Mouse (Mus musculus): Measurements from ENCODE around the gene Lmod3.

Gene Lmod3

DNA sequence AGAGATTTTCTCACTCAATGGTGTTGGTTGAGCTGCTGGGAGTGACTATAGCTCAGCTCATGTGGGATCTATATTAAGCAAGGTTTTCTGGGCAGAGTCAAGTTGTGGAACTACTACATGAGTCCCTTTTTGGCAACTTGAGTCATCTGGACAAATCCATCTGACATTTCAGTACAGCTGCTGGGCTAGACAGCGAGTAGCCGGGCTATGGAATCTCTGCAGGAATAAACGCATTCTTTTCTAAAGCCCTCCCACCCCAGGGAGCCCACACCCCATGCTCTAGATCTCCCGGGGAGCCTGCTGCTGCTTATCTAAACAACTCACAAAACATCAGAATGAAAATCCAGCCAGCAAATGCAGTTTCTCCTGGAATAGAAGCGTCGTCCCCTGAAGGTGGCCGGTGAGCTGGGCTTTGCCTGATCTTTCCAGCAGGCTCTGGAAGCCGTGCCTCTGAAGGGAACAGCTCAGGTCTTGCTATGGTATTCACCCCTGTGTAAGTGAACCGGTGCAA is at the start of gene Lmod3:
Gene Lmod3 (minus strand): TSS at position 49 of the 511 bp plus-strand sequence.
- DNase-seq (ENCODE audit: low read depth in 2 of 2, low spot score in 2 of 2): no peak

GRCm38 (mm10) chr6:97302303-97302702 is 49.7 kb upstream of the Lmod3 start:
- no peak for DNase-seq (ENCODE audit: low read depth in 2 of 2, low spot score in 2 of 2)

GRCm38 (mm10) chr6:97300659-97301058 is 48.1 kb upstream of the Lmod3 start:
- no peak for DNase-seq (ENCODE audit: low read depth in 2 of 2, low spot score in 2 of 2)

DNA sequence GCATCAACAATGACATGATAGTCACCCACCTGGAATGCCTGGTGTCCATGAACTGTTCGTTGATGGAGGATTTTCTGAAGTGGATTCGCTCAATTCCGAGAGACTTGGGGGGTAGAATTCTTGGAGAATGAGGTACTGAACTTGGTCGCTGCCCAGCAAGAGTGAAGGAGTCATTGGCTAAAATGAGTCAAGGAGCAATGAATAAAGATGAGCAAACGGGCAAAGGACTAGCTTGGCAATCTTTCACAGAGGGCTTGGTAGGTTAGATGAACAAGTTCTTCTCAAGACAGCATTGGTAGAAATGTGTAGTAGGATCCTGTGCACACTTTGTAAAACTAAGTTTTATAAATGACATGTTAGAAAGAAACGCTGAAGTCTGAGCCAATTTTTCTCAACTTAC is 47.6 kb upstream of the Lmod3 start:
- no peak for DNase-seq (ENCODE audit: low read depth in 2 of 2, low spot score in 2 of 2)

DNA sequence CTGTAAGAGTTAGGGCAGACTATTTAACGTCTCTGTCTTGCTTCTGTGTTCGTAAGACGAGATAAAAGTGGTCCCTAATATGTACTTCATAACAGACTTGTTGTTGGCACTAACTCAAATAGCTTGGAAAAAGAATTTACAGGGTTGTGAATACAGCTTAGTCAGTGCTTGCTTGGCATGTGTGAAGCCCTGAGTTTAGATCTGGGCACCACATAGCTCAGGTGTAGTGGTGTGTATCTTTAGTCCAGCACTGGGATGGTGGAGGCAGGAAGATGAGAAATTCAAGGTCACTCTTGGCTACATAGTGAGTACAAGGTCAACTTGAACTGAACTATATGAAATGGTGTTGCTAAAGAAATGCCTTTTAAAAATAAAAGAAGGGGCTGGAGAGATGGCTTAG is 44.6 kb upstream of the Lmod3 start:
- DNase-seq (ENCODE audit: low read depth in 2 of 2, low spot score in 2 of 2): no peak

DNA sequence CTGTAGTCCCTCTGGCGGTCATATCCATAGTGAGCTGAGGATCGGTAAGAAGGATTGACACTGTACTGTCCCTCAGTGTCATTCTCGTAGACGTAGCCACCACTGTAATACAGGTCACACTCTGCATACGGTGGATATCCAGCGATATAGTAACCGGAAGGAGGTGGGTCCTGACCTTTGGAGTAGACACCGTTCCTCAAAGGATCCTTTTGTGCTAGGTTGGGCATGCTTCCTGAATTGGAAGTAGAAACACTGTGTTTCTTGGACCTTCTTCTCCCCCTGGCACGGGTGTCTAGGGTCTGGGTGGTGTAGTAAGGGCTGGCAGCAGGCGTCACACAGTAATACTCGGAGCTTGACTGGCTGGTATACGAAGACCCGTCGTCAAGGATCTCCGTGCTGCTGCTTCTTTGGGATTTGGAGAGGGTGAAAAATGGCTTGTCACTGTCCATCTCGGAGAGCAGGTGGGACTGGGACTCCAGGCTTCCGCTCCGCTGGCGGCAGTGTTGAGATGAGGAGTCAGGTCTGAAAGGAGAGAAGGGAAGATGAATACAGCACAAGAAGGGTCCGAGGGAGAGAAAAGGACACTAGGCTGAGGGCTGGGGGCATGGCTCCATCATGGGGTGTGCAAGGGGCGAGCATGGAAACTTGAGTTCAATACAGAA is 43.4 kb upstream of the Lmod3 start:
- no peak for DNase-seq (ENCODE audit: low read depth in 2 of 2, low spot score in 2 of 2)

DNA sequence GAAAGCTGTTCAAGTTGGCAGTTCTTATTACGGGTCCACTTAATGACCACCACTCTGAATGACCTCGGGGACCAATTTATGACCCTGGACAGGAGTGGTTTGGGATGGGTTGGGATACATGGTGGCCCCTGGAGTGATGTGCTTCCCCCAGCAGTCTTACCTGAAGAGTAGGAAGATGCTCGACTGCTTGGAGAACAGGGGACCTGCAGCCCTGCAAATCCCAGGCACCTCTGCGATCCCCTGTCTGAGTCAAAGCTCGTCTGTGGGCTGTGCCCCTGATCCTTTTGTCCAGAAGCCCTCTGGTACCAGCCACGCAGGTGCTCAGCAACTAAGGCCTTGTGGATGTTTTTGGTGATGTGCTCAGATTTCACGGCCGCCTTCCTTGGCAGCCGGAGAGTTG is 42.9 kb upstream of the Lmod3 start:
- DNase-seq (ENCODE audit: low read depth in 2 of 2, low spot score in 2 of 2): no peak

- DNase-seq (ENCODE audit: low read depth in 2 of 2, low spot score in 2 of 2): peak; percentile 23 to 44
These were observed 41.4 kb upstream of the Lmod3 start for GRCm38 (mm10) chr6:97293667-97294569.

DNA sequence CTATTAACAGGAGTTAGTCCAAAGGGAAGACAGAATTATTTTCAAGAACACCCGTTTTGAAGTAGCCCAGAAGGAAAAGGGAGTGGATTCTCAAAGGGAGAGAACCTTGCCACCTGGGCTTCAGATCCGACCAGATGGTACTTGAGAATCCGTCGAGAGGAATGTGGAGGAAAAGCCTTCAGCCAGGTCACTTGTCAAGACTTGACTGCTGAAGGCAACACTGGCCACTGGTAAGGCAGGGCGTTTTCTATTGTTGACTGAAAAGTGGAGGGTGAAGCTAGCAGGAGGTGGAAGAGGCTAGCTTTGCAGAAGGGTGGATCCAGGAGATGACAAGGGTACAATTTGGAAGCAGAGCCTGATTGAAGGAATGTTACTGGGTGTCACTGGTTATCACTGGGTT is 40.3 kb upstream of the Lmod3 start:
- DNase-seq (ENCODE audit: low read depth in 2 of 2, low spot score in 2 of 2): no peak

DNA sequence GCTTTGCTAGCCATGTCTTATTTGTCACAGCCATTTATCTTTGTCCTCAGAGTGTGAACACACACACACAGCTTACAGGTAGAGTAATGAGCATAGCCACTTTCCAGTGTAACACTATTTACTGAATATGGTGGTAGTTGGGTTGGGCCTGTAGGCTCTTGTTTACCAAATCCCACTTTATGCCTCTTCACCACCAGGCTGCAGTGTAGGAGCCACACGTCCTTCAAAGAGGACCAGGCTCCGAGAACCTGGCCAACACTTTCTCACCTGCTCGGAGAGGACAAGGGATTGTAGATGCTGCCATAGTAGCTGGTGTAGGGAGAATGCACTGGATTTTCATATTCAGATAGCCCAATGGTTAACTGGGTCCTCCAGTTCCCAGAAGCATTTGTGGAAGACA is 39.5 kb upstream of the Lmod3 start:
- DNase-seq (ENCODE audit: low read depth in 2 of 2, low spot score in 2 of 2): no peak

GRCm38 (mm10) chr6:97291159-97291908 is 38.8 kb upstream of the Lmod3 start:
- no peak for DNase-seq (ENCODE audit: low read depth in 2 of 2, low spot score in 2 of 2)

GRCm38 (mm10) chr6:97290687-97291086 is 38.1 kb upstream of the Lmod3 start:
- no peak for DNase-seq (ENCODE audit: low read depth in 2 of 2, low spot score in 2 of 2)

- DNase-seq (ENCODE audit: low read depth in 2 of 2, low spot score in 2 of 2): no peak
These were observed 37.3 kb upstream of the Lmod3 start for GRCm38 (mm10) chr6:97289838-97290237.

DNA sequence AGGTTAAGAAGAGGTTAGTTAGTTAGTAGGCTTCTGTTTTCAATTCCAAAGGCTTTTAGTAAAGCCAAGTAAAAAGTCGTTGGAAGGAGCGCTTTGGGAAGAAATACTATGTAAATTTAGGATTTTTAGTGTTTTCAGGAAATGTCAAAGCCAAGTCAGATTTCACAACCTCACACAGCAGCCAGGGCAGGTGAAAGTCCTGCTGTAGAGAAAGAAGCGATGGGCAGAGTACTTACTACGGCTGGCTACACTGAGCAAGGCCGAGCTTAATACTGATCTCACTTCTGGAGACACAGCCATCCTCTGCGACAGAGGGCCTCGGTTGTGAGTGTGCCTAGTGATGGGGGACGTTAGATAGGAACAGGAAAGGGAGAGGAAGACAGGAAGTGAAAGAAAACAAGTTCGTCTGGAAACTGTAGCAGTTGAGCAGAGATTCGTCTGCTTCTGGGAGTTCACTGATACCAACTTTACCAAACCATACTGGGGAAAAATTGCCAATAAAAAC is 36.8 kb upstream of the Lmod3 start:
- DNase-seq (ENCODE audit: low read depth in 2 of 2, low spot score in 2 of 2): no peak

DNA sequence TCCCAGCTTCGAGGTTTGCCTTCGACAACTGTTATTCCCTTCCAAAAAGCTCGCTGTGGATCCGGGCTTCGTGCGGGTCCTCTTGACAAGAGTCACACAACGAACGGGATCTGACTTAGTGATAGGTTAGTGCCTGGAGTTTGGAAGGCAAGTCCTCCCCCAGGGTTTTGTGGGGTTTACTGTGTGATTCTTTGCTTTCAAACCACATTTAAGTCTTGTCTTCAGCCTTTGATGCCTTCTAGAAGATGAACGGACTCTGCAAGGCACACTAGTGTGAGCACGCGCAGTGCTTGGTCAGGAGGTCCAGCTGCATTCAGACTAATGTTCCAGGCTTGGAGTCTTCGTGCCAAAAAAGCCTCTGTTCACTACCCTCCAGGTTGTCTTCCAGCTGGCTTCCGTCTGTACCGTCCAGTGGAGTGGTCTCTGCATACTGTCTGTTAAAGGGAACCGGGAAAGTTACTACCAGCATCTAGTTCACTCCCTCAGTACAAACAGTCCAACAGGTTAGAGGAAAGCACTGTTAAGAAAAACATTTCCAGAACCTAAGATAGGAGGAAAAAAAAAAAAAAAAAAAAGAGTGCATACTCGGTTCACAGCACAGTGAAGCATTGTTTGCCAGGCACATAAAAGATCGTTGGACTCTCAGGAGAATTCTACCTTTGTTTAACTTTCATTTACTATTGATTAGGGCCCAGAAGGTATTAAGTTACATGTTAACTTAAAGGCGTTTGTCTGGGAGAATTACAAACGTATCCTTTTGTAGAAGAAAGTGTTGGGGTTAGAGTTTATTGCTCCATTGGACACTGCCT is 35.7 kb upstream of the Lmod3 start:
- DNase-seq (ENCODE audit: low read depth in 2 of 2, low spot score in 2 of 2): no peak

DNA sequence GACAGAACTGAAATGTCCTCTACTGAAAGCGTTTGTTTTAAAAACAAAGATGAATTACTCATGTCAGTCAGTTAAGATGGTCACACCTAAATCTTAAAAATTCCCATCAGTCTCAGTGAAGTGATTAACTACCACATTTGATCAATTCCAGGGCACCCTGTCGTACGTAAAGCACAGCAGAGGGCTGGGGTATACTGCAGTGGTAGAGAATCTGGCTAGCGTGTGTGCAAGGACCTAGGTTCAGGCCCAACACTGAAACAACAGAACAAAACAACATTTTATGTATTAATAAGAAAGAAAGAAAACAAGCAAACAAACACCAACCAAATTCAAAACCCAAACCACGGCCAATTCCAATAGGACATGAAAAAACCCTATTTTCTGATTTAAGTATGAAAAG is 33.8 kb upstream of the Lmod3 start:
- DNase-seq (ENCODE audit: low read depth in 2 of 2, low spot score in 2 of 2): no peak

- DNase-seq (ENCODE audit: low read depth in 2 of 2, low spot score in 2 of 2): no peak
These were observed 31.1 kb upstream of the Lmod3 start for GRCm38 (mm10) chr6:97283676-97284075.

DNA sequence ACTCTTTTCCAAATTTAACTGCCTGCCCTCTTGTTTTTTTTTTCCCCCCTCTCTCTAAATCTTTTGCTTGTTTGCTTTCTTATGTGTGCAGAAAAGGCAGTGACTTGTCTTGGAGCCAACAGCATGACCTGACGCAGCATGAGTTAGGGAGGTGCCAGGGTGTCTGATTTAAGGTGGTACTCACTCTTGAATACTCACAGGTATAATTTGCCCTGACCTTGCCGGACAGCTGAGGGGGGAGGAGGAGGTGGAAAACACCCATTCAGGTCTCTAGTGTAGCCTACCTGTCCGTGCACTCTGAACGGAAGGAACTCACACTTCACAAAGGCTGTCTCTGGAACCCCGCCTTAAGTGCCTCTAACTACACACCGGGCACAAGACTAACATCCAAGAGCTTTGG is 26.3 kb upstream of the Lmod3 start:
- no peak for DNase-seq (ENCODE audit: low read depth in 2 of 2, low spot score in 2 of 2)

DNA sequence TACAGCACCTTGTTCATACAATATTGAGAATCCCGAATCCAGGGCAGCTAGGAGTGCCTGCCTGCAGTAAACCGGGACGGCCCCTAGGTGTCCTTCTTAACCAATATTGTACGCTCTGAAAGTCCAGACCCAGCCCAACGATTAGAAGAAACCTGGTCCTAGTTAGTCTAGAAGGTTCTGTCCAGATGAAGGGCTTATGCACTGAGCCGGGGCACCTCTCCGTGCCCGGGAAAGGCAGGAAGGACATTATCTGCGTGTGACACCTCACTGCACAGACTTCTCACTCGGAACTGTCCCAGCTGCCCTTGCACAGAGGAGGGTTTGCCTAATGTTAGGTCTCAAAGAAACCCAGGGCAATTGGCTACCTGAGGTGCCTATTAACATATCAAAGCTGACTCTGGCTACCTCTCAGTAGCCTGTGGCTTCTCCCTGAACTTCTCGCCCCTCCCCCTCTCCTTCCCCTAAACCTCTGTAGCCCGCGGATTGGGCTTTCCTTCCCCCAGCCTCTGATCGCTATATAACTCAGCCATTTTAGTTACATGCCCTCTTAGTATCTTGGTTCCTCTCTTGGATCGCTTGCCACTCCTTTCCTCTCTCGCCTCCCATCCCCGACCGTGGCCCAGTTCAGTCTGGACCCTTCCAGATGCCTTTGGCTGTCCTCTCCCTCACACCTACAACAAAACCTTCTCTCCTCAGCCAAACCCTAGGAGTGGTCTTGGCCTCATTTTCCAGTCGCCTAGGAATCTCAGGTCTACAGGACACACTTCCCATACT is 25.6 kb upstream of the Lmod3 start:
- DNase-seq (ENCODE audit: low read depth in 2 of 2, low spot score in 2 of 2): peak; percentile 49 to 64

All from CD8-positive naive resting alpha-beta T cell, adult 2 months (primary cell).